Mouse (Mus musculus) forebrain, embryonic 10.5 days (tissue): Measurements from ENCODE around the gene Tle1. TPM values are rescaled to one million over a fixed set of nuclear protein-coding genes. Genes with fewer than 3 reads are reported as not detected.

Experiments
- DNase-seq: peaks from one replicate; pipeline ENCODE4 v3.0.0-alpha.2; 2017; ENCODE audit warnings: low spot score; ENCODE audit errors: extremely low spot score
- H3K27ac ChIP-seq: fragments of 300-500 bp; sonication (generic); 2 replicates; pipeline ENCODE4 v1.5.1; 2016; ENCODE audit warnings: mild to moderate bottlenecking
- H3K27me3 ChIP-seq: fragments of 300-500 bp; sonication (generic); 2 replicates; pipeline ENCODE4 v1.6.1; 2016; ENCODE audit warnings: mild to moderate bottlenecking; ENCODE audit not compliant: poor library complexity, severe bottlenecking
- H3K36me3 ChIP-seq: fragments of 300-500 bp; sonication (generic); replicated peaks from 2 replicates; pipeline ENCODE4 v1.6.1; 2016; ENCODE audit warnings: mild to moderate bottlenecking, moderate library complexity
- H3K4me1 ChIP-seq: fragments of 300-500 bp; sonication (generic); 2 replicates; pipeline ENCODE4 v1.6.1; 2016
- H3K4me3 ChIP-seq: fragments of 300-500 bp; sonication (generic); 2 replicates; pipeline ENCODE4 v1.5.1; 2016; ENCODE audit warnings: mild to moderate bottlenecking, moderate library complexity
- H3K9me3 ChIP-seq: fragments of 300-500 bp; sonication (generic); 2 replicates; pipeline ENCODE4 v1.6.1; 2016; ENCODE audit warnings: mild to moderate bottlenecking, moderate library complexity
- WGBS: fragments of 180-500 bp; shearing (Covaris S2); methylation state at CpG from one replicate; pipeline ENCODE4 v1.1.7; 2016; 5-methylcytosine and 5-hydroxymethylcytosine counted together
- polyA plus RNA-seq: library from polyadenylated mRNA; unstranded; fragments of >200 nt; fragmentation: Nextera tagmentation; extraction: Ambion mirVana; gene quantifications from 2 replicates; pipeline ENCODE4 v1.2.1, GENCODE M21; 2016

Gene Tle1
- 39.2 and 39.8 TPM in 2 replicates for polyA plus RNA-seq

DNA sequence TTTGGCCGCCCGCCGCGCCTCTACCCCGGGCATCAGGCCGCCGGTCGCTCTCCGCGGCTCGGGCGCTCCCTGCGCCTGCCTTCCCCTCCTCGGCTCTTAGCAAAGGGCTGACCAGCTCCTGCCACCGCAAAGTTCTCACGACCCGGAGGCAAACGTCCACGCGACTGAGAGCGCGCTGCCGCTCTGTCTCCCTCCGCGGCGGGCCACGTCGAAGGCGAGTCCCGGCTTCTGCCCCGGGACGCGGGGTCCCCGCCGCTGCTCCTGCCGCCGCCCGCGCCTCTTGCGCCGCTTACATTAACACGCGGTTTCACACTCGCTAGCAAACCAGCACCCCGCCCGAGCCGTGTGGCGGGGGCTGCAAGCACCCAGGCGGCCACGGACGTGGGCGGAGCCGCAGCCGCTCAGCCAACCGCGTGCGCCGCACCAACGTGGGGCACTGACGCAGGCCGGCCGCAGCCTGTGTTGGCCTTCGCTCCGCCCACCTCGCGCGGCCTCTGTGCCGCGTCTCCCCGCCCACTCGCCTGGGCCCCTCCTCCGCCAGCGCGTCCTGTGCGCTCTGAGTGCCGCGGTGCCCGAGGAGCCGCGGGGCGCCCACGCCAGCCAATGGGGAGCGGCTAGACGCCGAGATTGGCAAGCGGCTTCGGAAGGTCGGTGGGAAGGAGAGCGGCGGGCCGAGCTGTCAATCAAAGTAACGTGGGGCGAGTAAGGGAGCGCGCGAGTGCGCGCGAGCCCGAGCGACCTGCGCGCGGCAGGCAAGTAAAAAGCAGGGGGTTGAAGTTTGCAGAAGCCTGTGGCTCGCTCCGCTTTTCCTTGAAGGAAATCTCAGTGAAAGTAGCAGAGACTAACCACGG lies at the start of gene Tle1:
Gene Tle1, minus strand, starts transcription at position 361 of the 851 bp plus-strand sequence.
- Histone ChIP-seq H3K36me3 (peaks cover 13% of the 10 kb centered on the region), H3K4me3 (peak within 1 kb of the TSS; percentile 96), H3K27me3 (peaks cover 8% of the 10 kb centered on the region), H3K27ac (peak within 1 kb of the TSS; percentile 98), H3K4me1 (peaks cover 59% of the 10 kb centered on the region), H3K9me3 (no peaks in the 10 kb centered on the region)
- peak; percentile 98 for DNase-seq
- under 1% methylated on average over 106 of the region's 107 CpGs for WGBS

DNA sequence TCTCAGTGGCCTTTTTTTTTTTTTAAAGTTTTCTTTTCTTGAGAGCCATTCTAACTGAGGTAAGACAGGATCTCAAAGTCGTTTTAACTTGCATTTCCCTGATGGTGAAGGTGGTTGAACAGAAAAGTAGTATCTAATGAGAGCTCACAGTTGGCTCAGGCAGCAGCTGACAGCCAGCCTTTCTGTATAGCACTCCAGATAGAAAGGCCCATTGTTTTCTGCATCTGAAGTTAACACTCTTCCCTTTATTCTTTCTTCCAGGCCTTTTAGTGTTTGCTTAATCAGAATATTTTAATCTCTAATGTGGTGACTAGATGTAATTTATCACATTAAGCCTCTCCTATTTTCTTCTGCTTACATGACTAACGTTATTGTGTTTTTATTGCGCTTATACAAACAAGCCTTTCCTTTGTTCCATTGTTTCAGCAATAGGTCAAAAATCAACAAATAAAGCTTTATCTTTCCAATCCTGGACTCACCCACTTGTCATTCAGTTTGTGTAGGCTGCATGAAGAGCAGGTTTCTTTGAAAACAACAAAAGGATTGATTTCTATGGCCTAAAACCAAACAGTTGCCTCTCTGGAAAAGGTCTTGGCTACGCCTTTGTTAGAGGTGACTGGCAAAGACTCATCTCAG lies 33.0 kb upstream of the Tle1 start:
- no peak for DNase-seq
- Histone ChIP-seq H3K36me3 (no peaks in the 10 kb centered on the region), H3K27ac (no peak overlapping the region), H3K4me1 (peaks cover 8% of the 10 kb centered on the region), H3K9me3 (no peaks in the 10 kb centered on the region), H3K27me3 (peaks cover 43% of the 10 kb centered on the region), H3K4me3 (no peak overlapping the region)
- WGBS, result 19% methylated on average over 4 of the region's 4 CpGs

GRCm38 (mm10) chr4:72232206-72232605 lies 31.5 kb upstream of the Tle1 start:
- H3K4me3 ChIP-seq, result no peak overlapping the region
- H3K27me3 ChIP-seq, result peaks cover 40% of the 10 kb centered on the region
- H3K27ac ChIP-seq, result no peak overlapping the region
- DNase-seq, result no peak
- peaks cover 8% of the 10 kb centered on the region for H3K4me1 ChIP-seq
- 88% methylated on average over 3 of the region's 3 CpGs for WGBS
- H3K36me3 ChIP-seq, result no peaks in the 10 kb centered on the region
- no peaks in the 10 kb centered on the region for H3K9me3 ChIP-seq

DNA sequence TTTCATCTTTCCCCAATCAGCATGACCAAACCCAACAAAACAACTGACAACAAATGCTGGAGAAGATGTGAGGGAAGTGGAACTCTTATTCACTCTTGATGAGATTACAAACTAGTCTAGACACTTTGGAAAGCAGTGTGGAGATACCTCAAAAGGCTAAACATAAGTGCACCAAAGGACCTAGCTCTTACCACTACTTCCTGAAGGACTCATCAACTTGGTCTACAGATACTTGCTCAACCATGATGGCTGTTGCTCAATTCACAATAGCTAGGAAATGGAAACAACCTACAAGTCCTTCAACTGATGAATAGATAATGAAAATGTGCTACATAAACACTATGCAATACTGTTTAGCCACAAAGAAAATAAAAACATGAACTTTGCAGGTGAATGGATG lies 30.1 kb upstream of the Tle1 start:
- H3K27me3 ChIP-seq, result peaks cover 33% of the 10 kb centered on the region
- peaks cover 8% of the 10 kb centered on the region for H3K4me1 ChIP-seq
- H3K9me3 ChIP-seq, result no peaks in the 10 kb centered on the region
- H3K36me3 ChIP-seq, result no peaks in the 10 kb centered on the region
- H3K4me3 ChIP-seq, result no peak overlapping the region
- DNase-seq, result no peak
- H3K27ac ChIP-seq, result no peak overlapping the region

DNA sequence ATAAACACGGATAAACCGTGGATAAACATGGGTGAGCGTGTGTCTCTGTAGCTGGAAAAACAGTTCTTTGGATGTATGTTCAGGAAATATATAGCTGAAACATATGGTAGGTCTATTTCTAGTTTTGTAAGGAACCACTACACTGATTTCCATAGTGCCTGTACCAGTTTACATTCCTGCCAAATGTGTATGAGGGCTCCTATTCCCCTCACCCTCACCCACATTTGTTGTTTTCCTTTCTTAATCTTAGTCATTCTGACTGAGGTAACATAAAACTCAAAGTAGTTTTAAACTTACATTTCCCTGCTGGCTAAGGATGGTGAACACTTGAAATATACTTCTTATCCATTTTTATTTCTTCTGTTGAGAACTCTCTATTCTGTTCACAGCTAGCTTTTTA lies 20.9 kb upstream of the Tle1 start:
- Histone ChIP-seq H3K27me3 (no peaks in the 10 kb centered on the region), H3K36me3 (no peaks in the 10 kb centered on the region), H3K4me3 (no peak overlapping the region), H3K27ac (no peak overlapping the region), H3K9me3 (peaks cover 3% of the 10 kb centered on the region; the same call in 1 of the 2 replicates), H3K4me1 (no peaks in the 10 kb centered on the region)
- 88% methylated on average over 3 of the region's 3 CpGs for WGBS
- no peak for DNase-seq

DNA sequence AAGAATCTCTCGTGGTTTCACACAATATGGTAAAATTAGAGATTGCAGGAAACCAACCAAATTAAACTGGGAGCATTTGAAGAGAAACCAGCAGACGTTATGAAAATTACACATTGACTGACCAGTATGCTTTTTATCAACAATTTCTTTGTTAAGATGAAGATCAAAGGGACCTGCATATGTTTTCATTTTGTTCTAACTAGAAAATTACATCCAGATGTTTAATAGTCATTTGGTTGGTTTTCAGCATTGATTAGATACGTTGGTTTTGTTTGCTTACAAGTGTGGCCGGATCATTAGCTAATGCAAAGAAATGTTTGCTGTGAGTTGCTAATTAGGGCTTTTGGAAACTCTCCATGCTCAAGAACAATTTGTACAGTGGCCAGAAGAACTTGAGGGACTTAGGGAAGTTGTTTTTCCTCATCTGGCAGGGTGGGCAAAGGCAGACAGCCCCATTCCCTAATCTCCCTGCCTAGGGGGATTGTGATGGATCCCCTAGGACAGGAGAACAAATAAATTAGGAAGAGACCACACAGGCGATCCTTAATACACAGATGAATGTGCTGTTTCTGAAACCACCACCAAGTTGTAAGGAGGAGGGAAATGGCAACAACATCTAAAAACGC lies 3.8 kb upstream of the Tle1 start:
- no peak for DNase-seq
- Histone ChIP-seq H3K36me3 (no peaks in the 10 kb centered on the region), H3K27me3 (peaks cover 24% of the 10 kb centered on the region), H3K4me3 (peak overlapping the region; percentile 96), H3K9me3 (no peaks in the 10 kb centered on the region), H3K27ac (0 out of 2 replicates have a peak overlapping the region, but pooled peaks have one; percentile 4), H3K4me1 (peaks cover 33% of the 10 kb centered on the region)
- WGBS, result 25% methylated on average over 6 of the region's 6 CpGs

DNA sequence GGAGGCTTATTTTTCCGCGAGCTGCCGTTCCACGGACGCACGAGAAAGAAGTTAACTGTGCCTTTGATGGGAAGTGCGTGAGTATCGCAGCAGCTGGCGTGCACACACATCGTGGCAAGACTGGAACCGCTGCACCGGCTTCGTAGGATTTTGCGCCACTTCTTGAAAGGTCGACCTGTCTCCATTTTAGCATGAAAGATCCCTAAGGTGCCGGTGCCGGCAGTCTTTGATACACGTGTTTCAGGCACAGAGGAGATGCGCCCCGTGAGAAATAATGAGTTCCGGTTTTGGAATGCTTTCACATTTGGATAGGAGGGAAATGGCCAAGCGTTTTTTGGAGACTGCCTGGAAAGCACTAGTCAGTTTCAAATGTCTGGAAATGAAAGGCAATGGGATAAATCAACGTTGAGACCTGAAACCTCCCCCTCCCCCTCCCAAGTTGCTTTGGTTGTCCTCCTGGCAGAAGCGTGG lies 837 bp upstream of the Tle1 start:
- Histone ChIP-seq H3K36me3 (peaks cover 11% of the 10 kb centered on the region), H3K4me1 (peaks cover 52% of the 10 kb centered on the region), H3K9me3 (no peaks in the 10 kb centered on the region), H3K27me3 (peaks cover 16% of the 10 kb centered on the region), H3K27ac (peak overlapping the region; percentile 98), H3K4me3 (peak overlapping the region; percentile 96)
- DNase-seq, result no peak
- under 1% methylated on average over 24 of the region's 24 CpGs for WGBS

DNA sequence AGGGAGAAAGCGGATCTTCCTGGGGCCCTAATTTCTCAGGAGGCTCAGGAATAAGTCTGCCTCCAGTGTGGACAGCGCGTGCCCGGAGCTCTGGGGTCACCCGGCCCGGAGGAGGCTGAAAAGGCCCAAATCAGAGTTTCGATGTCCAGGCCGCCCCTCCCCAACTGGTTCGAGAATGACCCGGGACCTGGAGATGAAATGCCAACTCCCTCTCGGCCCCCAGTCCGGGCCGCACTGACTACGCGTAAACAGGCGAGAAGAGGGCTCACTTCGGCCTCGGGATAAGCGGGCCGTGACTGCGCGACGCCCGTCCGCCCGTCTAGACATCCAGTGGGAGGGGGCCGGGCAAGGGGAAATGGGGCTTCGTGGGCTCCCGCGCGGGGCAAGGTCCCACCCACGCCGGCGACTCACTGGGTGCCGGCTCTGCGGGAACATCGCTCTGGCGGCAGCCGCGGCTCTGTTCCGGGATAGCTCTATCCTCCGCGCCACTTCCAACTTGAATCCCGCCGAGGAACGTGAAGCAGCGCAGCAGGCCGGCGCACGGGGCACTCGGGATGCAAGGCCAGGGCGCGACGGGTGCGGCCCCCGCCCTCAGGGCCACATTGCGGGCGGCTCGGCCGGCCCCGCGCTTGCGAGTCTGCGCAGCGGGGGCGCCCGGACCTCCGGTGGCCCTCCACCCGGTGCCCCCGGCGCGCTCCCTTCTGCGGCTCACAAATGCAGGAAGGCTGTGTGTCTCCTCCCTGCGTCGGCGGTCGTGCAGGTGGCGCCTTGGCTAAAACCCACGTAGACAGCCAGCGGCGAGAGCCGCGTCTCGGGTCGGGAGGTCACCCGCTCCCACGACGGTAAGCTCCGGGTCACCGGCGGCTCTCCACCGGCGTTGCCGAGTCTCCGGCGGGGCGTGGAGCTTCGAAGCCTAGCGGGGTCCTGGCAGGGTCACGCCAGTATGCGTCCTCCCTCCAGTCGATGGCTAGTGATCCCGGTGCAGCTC lies 854 bp downstream of the Tle1 start:
- Histone ChIP-seq H3K9me3 (no peaks in the 10 kb centered on the region), H3K4me1 (peaks cover 60% of the 10 kb centered on the region)
- WGBS, result under 1% methylated on average over 103 of the region's 103 CpGs

DNA sequence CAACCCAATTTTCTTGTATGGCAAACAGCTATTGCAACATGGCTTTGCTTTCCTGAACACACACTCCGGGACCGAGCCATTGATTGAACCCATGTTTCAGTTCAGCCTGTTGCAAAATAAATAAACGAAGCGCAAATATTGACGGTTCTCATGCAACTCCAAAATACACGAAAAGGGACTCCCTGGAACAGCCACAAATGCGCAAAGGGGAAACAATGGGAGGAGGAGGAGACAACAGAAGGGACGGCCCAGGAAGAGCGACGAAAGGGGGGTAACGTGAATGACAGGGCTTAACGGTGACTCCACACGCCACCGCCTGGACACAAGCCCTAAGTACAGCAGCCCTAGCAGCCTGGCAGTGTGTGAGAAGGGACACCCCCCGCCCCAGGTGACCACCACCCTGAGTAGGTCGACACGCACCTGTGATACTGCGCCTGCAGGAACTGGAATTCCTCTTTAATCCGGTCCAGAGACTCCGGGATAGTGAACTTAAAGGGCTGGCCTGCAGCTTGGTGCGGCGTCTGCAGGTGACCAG lies 1.8 kb downstream of the Tle1 start:
- peak overlapping the region; percentile 96 for H3K4me3 ChIP-seq
- DNase-seq, result peak; percentile 82
- no peaks in the 10 kb centered on the region for H3K27me3 ChIP-seq
- H3K27ac ChIP-seq, result peak overlapping the region; percentile 98
- H3K4me1 ChIP-seq, result peaks cover 60% of the 10 kb centered on the region
- WGBS, result under 1% methylated on average over 22 of the region's 22 CpGs
- no peaks in the 10 kb centered on the region for H3K9me3 ChIP-seq
- peaks cover 30% of the 10 kb centered on the region for H3K36me3 ChIP-seq

More for the DNA sequence above, 854 bp downstream of the Tle1 start:
- Histone ChIP-seq H3K36me3 (peaks cover 20% of the 10 kb centered on the region), H3K27ac (peak overlapping the region; percentile 98), H3K4me3 (peak overlapping the region; percentile 96), H3K27me3 (no peaks in the 10 kb centered on the region; the same call in 1 of the 2 replicates)
- DNase-seq, result peak; percentile 62

DNA sequence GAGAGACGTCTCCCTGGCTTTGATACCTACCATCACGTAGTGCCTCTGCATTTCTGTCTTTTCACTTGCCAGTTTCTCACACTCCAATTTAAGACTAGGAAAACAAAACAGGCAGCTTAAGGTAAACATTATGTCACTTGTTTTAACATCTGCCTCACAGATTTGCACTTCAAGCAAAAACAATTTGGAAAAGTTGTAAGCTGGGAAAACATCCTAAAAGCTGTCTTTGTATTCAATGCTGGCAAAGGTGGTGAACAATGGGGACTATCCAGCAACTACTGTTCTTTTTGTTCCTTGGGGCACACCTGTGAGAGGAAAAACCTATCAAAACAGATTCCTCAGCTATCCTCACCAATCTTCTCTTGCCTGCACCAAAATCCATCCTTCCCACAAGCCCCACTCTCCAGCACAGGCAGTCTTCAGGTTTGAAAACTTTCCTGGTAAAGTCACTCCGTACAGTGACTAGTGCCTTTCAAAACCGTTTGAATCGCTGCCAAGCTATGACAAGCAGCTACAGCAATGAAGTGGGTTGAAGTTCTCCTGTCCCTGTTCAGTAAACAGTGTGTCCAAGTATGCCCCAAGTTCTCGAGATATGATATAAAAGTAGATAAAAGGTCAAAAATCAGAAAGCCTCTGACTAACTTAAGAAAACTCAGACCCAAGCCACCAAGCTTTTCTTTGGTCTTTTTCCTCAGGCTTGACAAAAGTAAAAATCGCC lies 2.7 kb downstream of the Tle1 start:
- WGBS, result 32% methylated on average over 7 of the region's 7 CpGs
- no peak for DNase-seq
- no peaks in the 10 kb centered on the region for H3K9me3 ChIP-seq
- peak overlapping the region; percentile 98 for H3K27ac ChIP-seq
- H3K4me3 ChIP-seq, result peak overlapping the region; percentile 96
- peaks cover 60% of the 10 kb centered on the region for H3K4me1 ChIP-seq
- H3K36me3 ChIP-seq, result peaks cover 39% of the 10 kb centered on the region
- no peaks in the 10 kb centered on the region for H3K27me3 ChIP-seq

GRCm38 (mm10) chr4:72195116-72195835 lies 5.4 kb downstream of the Tle1 start:
- Histone ChIP-seq H3K27me3 (no peaks in the 10 kb centered on the region), H3K9me3 (no peaks in the 10 kb centered on the region), H3K4me1 (peaks cover 78% of the 10 kb centered on the region), H3K27ac (no peak overlapping the region), H3K4me3 (peak overlapping the region; percentile 96), H3K36me3 (peaks cover 65% of the 10 kb centered on the region)
- no peak for DNase-seq
- WGBS, result 56% methylated on average over 6 of the region's 6 CpGs
